Mouse (Mus musculus) olfactory bulb, adult 2 months (tissue): ENCODE measurements around the gene Unc50. TPM values are rescaled to one million over a fixed set of nuclear protein-coding genes. Genes with fewer than 3 reads are reported as not detected.

ENCODE experiments used
- H3K27ac ChIP-seq: fragments of 200-500 bp; 2 replicates; pipeline ENCODE4 v1.5.1; 2012; ENCODE audit warnings: low read depth, low read length; ENCODE audit not compliant: insufficient read depth
- H3K4me1 ChIP-seq: fragments of 200-500 bp; 2 replicates; pipeline ENCODE4 v1.6.1; 2012; ENCODE audit warnings: low read length; ENCODE audit not compliant: control insufficient read depth, insufficient read depth
- H3K4me3 ChIP-seq: fragments of 200-500 bp; 2 replicates; pipeline ENCODE4 v1.5.1; 2012; ENCODE audit warnings: mild to moderate bottlenecking, low read depth, low read length, moderate library complexity; ENCODE audit not compliant: insufficient read depth
- CTCF ChIP-seq: fragments of 200-500 bp; IDR thresholded peaks from 2 replicates; pipeline ENCODE4 v1.5.1; 2012; ENCODE audit warnings: low read depth, mild to moderate bottlenecking, low read length, moderate library complexity; ENCODE audit not compliant: insufficient read depth
- POLR2A ChIP-seq: fragments of 200-500 bp; IDR thresholded peaks from 2 replicates; pipeline ENCODE4 v1.6.1; 2012; ENCODE audit warnings: mild to moderate bottlenecking, low read depth, low read length, moderate library complexity; ENCODE audit not compliant: insufficient read depth
- WGBS: fragments of 180-500 bp; shearing (Covaris S2); methylation state at CpG from one replicate; pipeline ENCODE4 v1.1.7; 2018; 5-methylcytosine and 5-hydroxymethylcytosine counted together
- polyA plus RNA-seq: library from polyadenylated mRNA; stranded (reverse); fragments of >200 nt; gene quantifications from 2 replicates; pipeline ENCODE4 v1.2.4, GENCODE M21; 2012; ENCODE audit warnings: low replicate concordance; ENCODE audit not compliant: missing spikeins, insufficient read depth, insufficient read length

Gene Unc50
- polyA plus RNA-seq, 1 experiment: not detected

GRCm38 (mm10) chr1:37479074-37479473 lies 49.1 kb downstream of the Unc50 start:
- Histone ChIP-seq H3K4me3 (no peak overlapping the region), H3K27ac (no peak overlapping the region), H3K4me1 (peaks cover 3% of the 10 kb centered on the region; the same call in 1 of the 2 replicates)
- 73% methylated on average over 9 of the region's 9 CpGs for WGBS
- TF ChIP-seq CTCF (no peak), POLR2A (no peak)

GRCm38 (mm10) chr1:37479759-37480158 lies 49.8 kb downstream of the Unc50 start:
- peaks cover 3% of the 10 kb centered on the region; the same call in 1 of the 2 replicates for H3K4me1 ChIP-seq
- 91% methylated on average over 8 of the region's 8 CpGs for WGBS
- TF ChIP-seq POLR2A (no peak), CTCF (no peak)
- no peak overlapping the region for H3K27ac ChIP-seq
- no peak overlapping the region for H3K4me3 ChIP-seq

GRCm38 (mm10) chr1:37480731-37481130 lies 50.8 kb downstream of the Unc50 start:
- Histone ChIP-seq H3K27ac (no peak overlapping the region), H3K4me3 (no peak overlapping the region), H3K4me1 (no peaks in the 10 kb centered on the region)
- 91% methylated on average over 6 of the region's 6 CpGs for WGBS
- no peak for TF ChIP-seq CTCF
- no peak for TF ChIP-seq POLR2A

GRCm38 (mm10) chr1:37481331-37481730 lies 51.4 kb downstream of the Unc50 start:
- TF ChIP-seq POLR2A (no peak), CTCF (no peak)
- Histone ChIP-seq H3K4me1 (no peaks in the 10 kb centered on the region), H3K27ac (no peak overlapping the region), H3K4me3 (no peak overlapping the region)
- 90% methylated on average over 2 of the region's 2 CpGs for WGBS

- H3K4me1 ChIP-seq: no peaks in the 10 kb centered on the region
- WGBS: 95% methylated on average over 4 of the region's 4 CpGs
- TF ChIP-seq CTCF (no peak), POLR2A (no peak)
- no peak overlapping the region for H3K27ac ChIP-seq
- H3K4me3 ChIP-seq: no peak overlapping the region
These were observed 54.7 kb downstream of the Unc50 start for GRCm38 (mm10) chr1:37484612-37485011.

GRCm38 (mm10) chr1:37486439-37486838 lies 56.5 kb downstream of the Unc50 start:
- Histone ChIP-seq H3K4me1 (no peaks in the 10 kb centered on the region), H3K4me3 (no peak overlapping the region), H3K27ac (no peak overlapping the region)
- TF ChIP-seq POLR2A (no peak), CTCF (no peak)
- 95% methylated on average over 1 of the region's 1 CpGs for WGBS

GRCm38 (mm10) chr1:37486994-37487393 lies 57.1 kb downstream of the Unc50 start:
- TF ChIP-seq CTCF (no peak), POLR2A (no peak)
- H3K4me1 ChIP-seq: no peaks in the 10 kb centered on the region
- 88% methylated on average over 3 of the region's 3 CpGs for WGBS
- H3K4me3 ChIP-seq: no peak overlapping the region
- H3K27ac ChIP-seq: no peak overlapping the region

- Histone ChIP-seq H3K4me1 (no peaks in the 10 kb centered on the region), H3K4me3 (no peak overlapping the region), H3K27ac (no peak overlapping the region)
- no peak for TF ChIP-seq POLR2A
- TF ChIP-seq CTCF: no peak
- WGBS: 85% methylated on average over 12 of the region's 12 CpGs
These were observed 58.6 kb downstream of the Unc50 start for GRCm38 (mm10) chr1:37488531-37488930.

Other genes with a start within 250 kb of the Unc50 start
- not detected in 2 replicates for gene Cnga3, start 215.7 kb upstream of the Unc50 start, polyA plus RNA-seq
- gene Inpp4a, start 130.3 kb upstream of the Unc50 start, polyA plus RNA-seq: 177 TPM in 1 of 2 replicates, not detected in the other
- not detected in 2 replicates for gene Coa5, start within 50 bp of the Unc50 start, polyA plus RNA-seq
- not detected in 2 replicates for gene Mgat4a, start 110.9 kb downstream of the Unc50 start, polyA plus RNA-seq